Mouse (Mus musculus) bone marrow macrophage, adult 2 months (primary cell): ENCODE data around the gene Cyp46a1.

Experiments
- CTCF ChIP-seq: IDR thresholded peaks from 2 replicates; pipeline ENCODE4 v1.5.1; 2012; ENCODE audit warnings: low read depth, mild to moderate bottlenecking, low read length, moderate library complexity
- POLR2A ChIP-seq: IDR thresholded peaks from 2 replicates; pipeline ENCODE4 v1.6.1; 2012; ENCODE audit warnings: mild to moderate bottlenecking, low read depth, low read length, borderline replicate concordance

GRCm38 (mm10) chr12:108313244-108313772 lies 20.9 kb upstream of the Cyp46a1 start:
- no peak for TF ChIP-seq POLR2A
- TF ChIP-seq CTCF, result no peak
